Mouse (Mus musculus) adrenal gland, postnatal 14 days (tissue): Measurements from ENCODE around the gene Adcy7. TPM values are rescaled to one million over a fixed set of nuclear protein-coding genes. Genes with fewer than 3 reads are reported as not detected.

Source experiments
- total RNA-seq: library from RNA; stranded (reverse); gene quantifications from 2 replicates; pipeline ENCODE4 v1.2.3, GENCODE M21; 2021

Gene Adcy7
- total RNA-seq, 1 experiment from 2014 or later = 5.6 TPM

Other genes starting within 250 kb of the Adcy7 start
- 30.5 and 32.6 TPM in 2 replicates for gene Cnep1r1, start 153.6 kb upstream of the Adcy7 start, total RNA-seq
- gene Heatr3, start 134.5 kb upstream of the Adcy7 start, total RNA-seq = 31.8 and 32.3 TPM in 2 replicates
- 32.0 and 32.5 TPM in 2 replicates for gene Tent4b, start 73.2 kb upstream of the Adcy7 start, total RNA-seq
- 96.5 and 103 TPM in 2 replicates for gene Brd7, start 89.8 kb downstream of the Adcy7 start, total RNA-seq
- 40.7 and 46.1 TPM in 2 replicates for gene Nkd1, start 249.0 kb downstream of the Adcy7 start, total RNA-seq